Mouse (Mus musculus) right cerebral cortex, adult 2 months (tissue): ENCODE measurements around the gene Tesc.

Experiments used
- DNase-seq, 2 experiments: peaks; one replicate each; pipeline ENCODE4 v3.0.0; 2021 to 2022; ENCODE audit warnings: low spot score in 2 of 2

The Tesc gene

DNA sequence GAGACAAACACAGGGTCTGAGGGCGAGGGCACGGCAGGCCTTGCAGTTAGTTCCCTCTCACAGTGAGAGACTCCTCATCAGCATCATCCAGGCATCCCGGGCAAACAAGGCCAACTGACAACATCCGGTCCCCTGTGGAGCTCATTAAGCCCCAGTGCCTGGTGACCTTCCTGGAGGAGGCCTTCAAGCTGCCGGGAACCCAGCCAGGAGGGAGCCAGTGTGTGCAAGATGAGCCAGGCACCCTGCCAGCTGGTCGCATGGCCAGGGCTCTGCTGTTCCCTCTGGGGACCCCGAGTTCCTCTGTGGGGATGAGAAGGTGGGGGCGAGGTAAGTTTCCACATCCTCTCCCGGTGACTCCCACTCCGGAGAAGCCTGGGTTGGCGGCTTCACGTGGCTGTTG lies 12.5 kb upstream of the Tesc start:
- no peak for DNase-seq

DNA sequence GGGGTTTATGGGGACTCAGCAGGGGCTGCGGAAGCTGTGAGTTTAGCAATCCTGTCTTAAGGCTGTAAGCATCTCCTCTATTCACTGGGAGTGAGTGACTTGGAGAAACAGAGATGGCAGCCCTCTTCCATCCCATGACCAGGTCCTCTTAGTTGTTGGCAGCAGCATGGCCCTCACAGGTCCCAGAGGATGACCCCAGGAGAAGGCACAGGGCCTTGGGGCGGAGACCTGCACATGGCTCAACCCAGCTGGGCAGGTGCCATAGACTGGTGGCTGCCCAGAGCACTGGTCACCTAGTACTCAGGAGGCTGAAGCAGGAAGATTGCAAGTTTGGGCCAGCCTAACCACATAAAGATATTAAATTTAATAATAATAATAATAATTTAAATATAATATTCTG lies 11.9 kb upstream of the Tesc start:
- DNase-seq = no peak

- no peak for DNase-seq
Measured at GRCm38 (mm10) chr5:118017527-118017926, 10.0 kb upstream of the Tesc start.

DNA sequence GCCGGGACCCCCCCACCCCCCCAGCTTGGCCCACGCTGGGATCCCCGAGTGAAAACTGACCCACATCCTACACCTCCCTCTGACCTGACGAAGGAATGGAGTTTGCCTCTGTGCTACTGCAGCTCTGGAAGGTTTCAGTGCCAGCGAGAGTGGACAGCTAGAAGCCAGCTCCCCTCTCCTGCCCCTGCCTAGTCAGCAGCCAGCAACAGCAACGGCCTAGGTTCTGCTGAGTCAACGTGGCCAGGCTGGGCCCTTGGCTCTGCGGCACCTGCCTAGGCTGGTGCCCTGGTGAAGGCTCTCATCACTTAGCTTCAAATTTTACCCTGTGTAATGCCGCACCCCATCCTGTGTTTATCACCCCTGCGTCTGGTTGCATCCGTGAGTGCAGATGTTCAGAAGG lies 7.6 kb upstream of the Tesc start:
- DNase-seq = no peak

GRCm38 (mm10) chr5:118023053-118023452 lies 4.5 kb upstream of the Tesc start:
- no peak for DNase-seq

- no peak for DNase-seq
Measured at GRCm38 (mm10) chr5:118025880-118026279, 1.7 kb upstream of the Tesc start.

DNA sequence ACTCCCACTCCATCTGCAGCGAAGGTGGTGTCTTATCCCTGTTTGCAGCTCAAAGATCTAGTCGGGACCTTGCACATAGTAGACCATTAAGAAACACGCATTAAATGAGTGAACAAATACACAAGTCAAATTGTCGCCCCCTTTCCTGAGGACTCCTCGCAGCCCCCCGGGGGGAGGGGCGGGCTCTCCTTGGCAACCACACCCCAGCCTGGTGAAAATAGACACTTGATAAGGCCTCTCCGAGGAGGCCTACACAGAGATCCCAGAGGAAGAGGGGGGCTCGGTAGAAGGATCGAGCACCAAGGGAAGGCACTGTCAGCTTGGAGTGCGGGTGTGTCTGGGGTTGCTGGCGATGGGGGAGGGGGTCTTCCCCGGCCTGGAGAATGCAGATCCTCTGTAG lies 1.2 kb upstream of the Tesc start:
- no peak for DNase-seq

DNA sequence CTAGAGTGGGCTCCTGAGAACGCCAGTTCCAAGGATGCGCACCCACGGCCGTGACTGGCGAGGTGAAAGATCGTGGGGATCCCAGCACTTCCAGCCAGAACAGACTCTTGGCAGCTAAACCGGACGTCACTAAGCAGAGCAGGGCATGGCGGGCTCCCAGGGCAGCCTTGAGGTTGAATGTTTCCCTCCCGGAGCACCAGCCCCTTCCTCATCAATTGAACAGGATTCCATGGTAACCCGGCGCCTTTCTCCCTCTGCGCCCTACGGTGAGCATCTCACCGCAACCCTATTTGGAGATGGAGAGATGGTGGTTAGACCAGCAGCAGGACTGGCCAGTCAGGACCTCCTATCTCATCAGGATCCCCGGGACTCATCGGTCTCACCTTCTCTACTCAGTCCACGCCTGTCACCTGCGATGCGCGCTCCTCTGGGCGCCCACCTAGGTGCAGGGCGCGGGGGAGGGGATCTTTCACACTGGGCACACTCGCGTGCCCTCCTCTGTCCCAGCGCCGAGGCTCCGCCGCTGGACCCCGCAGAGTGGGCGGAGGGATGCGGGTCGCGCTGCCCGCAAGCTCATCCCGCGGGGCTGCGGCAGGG lies 344 bp upstream of the Tesc start:
- DNase-seq = no peak

DNA sequence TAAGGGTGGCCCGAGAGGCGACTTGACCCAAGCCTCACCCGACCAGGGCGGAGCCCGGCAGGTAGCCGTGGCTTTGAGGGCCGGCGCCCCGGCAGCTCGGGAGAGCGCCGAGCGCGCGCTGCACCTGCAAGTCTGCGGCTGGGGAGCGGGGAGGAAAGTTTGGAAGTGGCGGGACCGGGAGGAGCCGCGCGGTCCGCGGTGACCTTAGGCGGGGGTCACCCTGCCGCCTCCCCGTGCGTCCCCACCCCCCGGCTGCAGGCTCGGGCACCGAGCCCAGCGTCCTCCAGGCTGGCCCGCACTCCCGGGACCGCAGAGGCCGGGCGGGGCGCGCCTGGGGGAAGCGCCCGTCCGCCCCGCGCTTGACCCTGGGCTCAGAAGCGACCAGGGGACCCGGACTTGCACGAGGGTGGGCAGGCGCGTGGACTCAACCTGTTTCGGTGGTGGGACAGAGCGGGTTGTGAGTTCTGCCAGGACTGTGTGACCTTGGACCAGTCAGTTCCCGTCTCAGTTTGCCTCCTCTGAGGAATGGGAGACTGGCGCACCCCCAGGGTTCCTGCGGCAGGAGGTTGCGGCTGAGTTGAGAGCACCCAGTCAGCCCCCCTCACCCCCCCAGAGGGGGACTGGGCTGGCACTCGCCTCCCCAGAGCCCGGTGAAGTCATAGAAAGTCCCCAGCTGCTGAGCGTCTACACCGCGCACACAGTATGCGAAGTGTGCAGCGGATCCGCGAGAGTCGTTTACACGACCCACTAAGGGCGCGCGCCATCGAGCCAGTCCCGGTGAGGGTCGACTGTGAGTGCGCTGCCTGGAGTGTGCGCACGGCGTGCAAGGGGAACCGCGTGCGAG lies 870 bp downstream of the Tesc start:
- no peak for DNase-seq

GRCm38 (mm10) chr5:118029035-118029408 lies 1.5 kb downstream of the Tesc start:
- no peak for DNase-seq

GRCm38 (mm10) chr5:118029420-118029819 lies 1.9 kb downstream of the Tesc start:
- peak; percentile 87 for DNase-seq

GRCm38 (mm10) chr5:118030022-118030675 lies 2.6 kb downstream of the Tesc start:
- no peak for DNase-seq

GRCm38 (mm10) chr5:118031059-118031458 lies 3.5 kb downstream of the Tesc start:
- DNase-seq = no peak

DNA sequence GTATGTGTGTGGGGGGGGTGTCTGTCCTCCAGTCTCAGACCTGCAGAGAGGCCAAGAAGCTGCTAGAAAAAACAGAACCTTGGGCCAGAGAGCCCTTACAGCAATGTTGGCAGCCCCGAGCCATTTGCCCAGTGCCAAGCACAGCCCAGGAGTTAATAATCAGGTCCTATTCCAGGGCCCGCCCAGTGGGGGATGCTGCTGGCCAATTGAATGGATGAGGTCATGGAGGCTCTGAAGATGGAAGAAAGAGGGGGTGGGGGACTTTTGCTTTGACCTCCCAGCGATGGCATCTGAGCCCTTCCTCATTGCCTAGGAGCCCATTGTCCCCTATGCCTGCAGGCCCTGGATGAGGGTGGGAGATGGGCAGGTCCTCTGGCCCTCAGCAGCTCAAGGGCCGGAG lies 4.0 kb downstream of the Tesc start:
- no peak for DNase-seq

DNA sequence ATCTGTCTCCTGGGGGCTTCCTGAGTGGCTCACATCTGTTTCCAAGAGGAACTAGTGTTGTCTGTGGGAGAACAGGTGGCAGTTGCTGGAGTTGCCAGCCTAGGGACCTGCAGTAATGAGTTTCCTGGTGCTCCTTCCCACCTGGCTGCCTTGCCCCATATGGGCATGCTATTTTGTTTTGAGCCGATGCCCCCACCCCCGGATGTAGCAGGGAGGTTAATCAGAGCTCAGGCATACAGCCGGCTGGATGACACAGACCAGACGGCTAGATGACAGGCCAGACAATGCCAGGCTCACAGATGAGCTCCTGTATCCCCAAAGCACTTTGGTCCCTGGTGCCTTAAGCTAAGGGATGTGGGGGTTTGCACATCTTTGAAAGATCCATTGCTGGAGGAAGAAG lies 5.8 kb downstream of the Tesc start:
- DNase-seq = no peak

GRCm38 (mm10) chr5:118033740-118034139 lies 6.2 kb downstream of the Tesc start:
- no peak for DNase-seq

DNA sequence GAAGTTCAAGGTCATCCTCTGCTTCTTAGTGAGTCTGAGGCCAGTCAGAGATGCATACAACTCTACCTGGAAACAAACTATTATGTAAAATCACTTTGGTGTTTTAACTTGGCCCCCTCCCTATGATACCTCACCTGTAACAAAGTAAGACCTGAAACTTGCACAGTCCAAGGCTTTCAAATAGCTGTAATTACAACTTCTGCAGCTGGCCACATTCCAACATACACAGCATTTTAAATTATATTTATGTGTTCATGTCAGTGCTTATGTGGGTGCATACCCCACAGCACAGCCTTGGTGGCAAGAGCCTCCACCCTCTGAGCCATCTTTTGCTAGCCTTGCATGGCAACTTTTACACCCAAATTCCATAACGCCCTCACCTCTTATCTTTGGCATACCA lies 7.1 kb downstream of the Tesc start:
- DNase-seq = no peak

- DNase-seq = no peak
Measured at GRCm38 (mm10) chr5:118035786-118036185, 8.2 kb downstream of the Tesc start.

GRCm38 (mm10) chr5:118036888-118037797 lies 9.6 kb downstream of the Tesc start:
- peak; percentile 53 to 58 for DNase-seq

DNA sequence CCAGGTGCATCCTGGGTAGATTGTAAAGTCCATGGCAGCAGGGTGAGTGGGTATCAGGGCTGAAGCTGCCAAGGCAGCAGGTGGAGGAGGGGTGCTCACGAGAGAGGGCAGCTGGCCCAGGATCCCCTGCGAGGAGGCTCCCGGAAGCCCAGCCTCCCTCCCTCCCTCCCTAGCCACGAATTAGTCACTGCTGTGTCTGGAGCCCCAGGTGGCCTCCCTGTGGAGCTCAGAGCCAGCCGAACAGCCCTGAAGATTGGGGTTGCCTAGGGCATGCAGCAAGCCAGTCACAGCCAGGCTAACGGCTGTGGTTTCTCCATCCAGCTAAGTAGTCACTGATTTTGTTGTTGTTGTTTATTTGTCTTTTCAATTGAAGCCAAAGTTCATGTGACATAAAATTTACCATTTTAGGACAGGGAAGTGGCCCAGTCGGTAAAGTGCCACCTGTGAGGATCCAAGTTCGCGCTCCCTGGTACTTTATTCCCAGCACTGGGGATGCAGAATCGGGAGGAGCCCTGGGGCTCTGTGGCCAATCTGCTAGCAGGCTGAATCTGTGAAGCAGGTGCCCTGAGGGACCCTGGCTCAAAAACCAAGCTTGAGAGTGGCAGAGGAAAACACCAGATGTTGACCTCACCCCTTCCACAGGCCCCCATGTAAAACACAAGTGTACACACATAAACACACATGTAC lies 10.4 kb downstream of the Tesc start:
- no peak for DNase-seq

DNA sequence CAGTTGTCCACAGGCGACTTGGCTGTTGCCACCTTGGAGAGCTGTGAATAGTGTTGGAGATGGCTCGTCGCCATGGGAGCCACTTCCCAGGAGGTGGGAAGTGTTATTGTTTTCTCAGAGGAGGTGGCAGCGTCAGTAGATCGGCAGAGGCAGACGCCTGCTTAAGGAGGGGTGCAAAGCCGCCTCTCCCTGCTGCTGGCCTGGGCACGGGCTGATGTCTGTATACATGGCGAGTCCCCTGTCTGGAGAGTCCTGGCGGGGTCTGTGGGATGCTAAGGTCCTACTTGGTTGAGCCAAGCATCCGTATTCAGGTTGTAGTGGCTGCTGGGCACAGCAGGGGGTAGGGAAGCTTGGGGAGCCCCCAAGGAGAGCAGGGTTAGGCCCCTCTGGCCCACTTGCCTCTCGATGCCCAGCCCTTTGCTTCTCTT lies 11.7 kb downstream of the Tesc start:
- DNase-seq = no peak
